Mouse (Mus musculus) cerebellum, adult 2 months (tissue): ENCODE measurements around the gene Espnl. TPM values are rescaled to one million over a fixed set of nuclear protein-coding genes. Genes with fewer than 3 reads are reported as not detected.

ENCODE experiments used
- DNase-seq, 2 experiments: peaks; one replicate each; pipeline ENCODE4 v3.0.0; 2021
- H3K27ac ChIP-seq: fragments of 200-500 bp; 2 replicates; pipeline ENCODE4 v1.5.1; 2012; ENCODE audit warnings: low read length, control low read depth, inconsistent platforms; ENCODE audit not compliant: insufficient read depth
- H3K27me3 ChIP-seq: fragments of 200-500 bp; 2 replicates; pipeline ENCODE4 v1.6.1; 2012; ENCODE audit warnings: inconsistent platforms, mild to moderate bottlenecking, low read length, moderate library complexity; ENCODE audit not compliant: control insufficient read depth, insufficient read depth
- H3K4me1 ChIP-seq: fragments of 200-500 bp; 2 replicates; pipeline ENCODE4 v1.6.1; 2011; ENCODE audit warnings: low read length; ENCODE audit not compliant: control insufficient read depth, insufficient read depth
- H3K4me3 ChIP-seq: fragments of 200-500 bp; replicated peaks from 2 replicates; pipeline ENCODE3; 2011; ENCODE audit warnings: mild to moderate bottlenecking, low read depth, low read length, control low read depth; ENCODE audit not compliant: insufficient read depth
- CTCF ChIP-seq: fragments of 200-500 bp; IDR thresholded peaks from 2 replicates; pipeline ENCODE4 v1.5.1; 2011; ENCODE audit warnings: low read depth, mild to moderate bottlenecking, control low read depth, low read length, moderate library complexity, borderline replicate concordance; ENCODE audit not compliant: insufficient read depth
- POLR2A ChIP-seq: fragments of 200-500 bp; IDR thresholded peaks from 2 replicates; pipeline ENCODE4 v1.6.1; 2011; ENCODE audit warnings: low read length, control low read depth, borderline replicate concordance; ENCODE audit not compliant: insufficient read depth
- WGBS: fragments of 180-500 bp; shearing (Covaris S2); methylation state at CpG from one replicate; pipeline ENCODE4 v1.1.7; 2018; 5-methylcytosine and 5-hydroxymethylcytosine counted together
- polyA plus RNA-seq: library from polyadenylated mRNA; depleted of rRNA; stranded (reverse); fragments of >200 nt; gene quantifications from 2 replicates; pipeline ENCODE4 v1.2.3, GENCODE M21; 2012

Gene Espnl
- polyA plus RNA-seq, 1 experiment = 0.05 TPM

- Histone ChIP-seq H3K27ac (no peak overlapping the region), H3K4me1 (no peaks in the 10 kb centered on the region; the same call in 1 of the 2 replicates), H3K4me3 (no peak overlapping the region), H3K27me3 (no peaks in the 10 kb centered on the region)
- no peak for TF ChIP-seq CTCF
- no peak for TF ChIP-seq POLR2A
- 87% methylated on average over 3 of the region's 3 CpGs for WGBS
- DNase-seq = no peak
Observed at GRCm38 (mm10) chr1:91302021-91302420, 19.9 kb upstream of the Espnl start.

GRCm38 (mm10) chr1:91304621-91305020, 17.3 kb upstream of the Espnl start:
- WGBS = 91% methylated on average over 4 of the region's 4 CpGs
- Histone ChIP-seq H3K4me3 (no peak overlapping the region), H3K27me3 (no peaks in the 10 kb centered on the region), H3K4me1 (no peaks in the 10 kb centered on the region; the same call in 1 of the 2 replicates), H3K27ac (no peak overlapping the region)
- no peak for DNase-seq
- TF ChIP-seq POLR2A (no peak), CTCF (no peak)

- H3K4me3 ChIP-seq = no peak overlapping the region
- H3K4me1 ChIP-seq = no peaks in the 10 kb centered on the region
- no peak for DNase-seq
- WGBS = 92% methylated on average over 13 of the region's 13 CpGs
- H3K27me3 ChIP-seq = no peaks in the 10 kb centered on the region
- no peak for TF ChIP-seq CTCF
- TF ChIP-seq POLR2A = no peak
- H3K27ac ChIP-seq = no peak overlapping the region
Observed at GRCm38 (mm10) chr1:91309366-91310085, 12.3 kb upstream of the Espnl start.

GRCm38 (mm10) chr1:91312273-91312672, 9.6 kb upstream of the Espnl start:
- WGBS = 92% methylated on average over 4 of the region's 4 CpGs
- no peak for DNase-seq
- H3K27ac ChIP-seq = no peak overlapping the region
- no peaks in the 10 kb centered on the region for H3K27me3 ChIP-seq
- no peak overlapping the region for H3K4me3 ChIP-seq
- TF ChIP-seq POLR2A = no peak
- TF ChIP-seq CTCF = no peak
- H3K4me1 ChIP-seq = no peaks in the 10 kb centered on the region

- DNase-seq = no peak
- Histone ChIP-seq H3K4me1 (no peaks in the 10 kb centered on the region), H3K27me3 (no peaks in the 10 kb centered on the region), H3K27ac (no peak overlapping the region), H3K4me3 (no peak overlapping the region)
- TF ChIP-seq POLR2A (no peak), CTCF (no peak)
- 60% methylated on average over 5 of the region's 5 CpGs for whole genome bisulfite sequencing
Observed at GRCm38 (mm10) chr1:91313251-91313650, 8.6 kb upstream of the Espnl start.

GRCm38 (mm10) chr1:91317656-91318055, 4.2 kb upstream of the Espnl start:
- 81% methylated on average over 6 of the region's 6 CpGs for WGBS

GRCm38 (mm10) chr1:91324646-91325045, 2.8 kb downstream of the Espnl start:
- no peak for TF ChIP-seq CTCF
- no peak for TF ChIP-seq POLR2A
- H3K4me1 ChIP-seq = peaks cover 17% of the 10 kb centered on the region
- H3K27ac ChIP-seq = no peak overlapping the region
- 75% methylated on average over 2 of the region's 2 CpGs for WGBS
- no peak for DNase-seq
- no peak overlapping the region for H3K4me3 ChIP-seq
- no peaks in the 10 kb centered on the region for H3K27me3 ChIP-seq

More at GRCm38 (mm10) chr1:91317656-91318055, 4.2 kb upstream of the Espnl start:
- Histone ChIP-seq H3K27ac (no peak overlapping the region), H3K27me3 (no peaks in the 10 kb centered on the region), H3K4me1 (peaks cover 19% of the 10 kb centered on the region), H3K4me3 (no peak overlapping the region)
- DNase-seq = no peak
- TF ChIP-seq CTCF (no peak), POLR2A (no peak)

- WGBS = 75% methylated on average over 4 of the region's 4 CpGs
- no peak overlapping the region for H3K27ac ChIP-seq
Observed at GRCm38 (mm10) chr1:91325488-91326042, 3.7 kb downstream of the Espnl start.

More at GRCm38 (mm10) chr1:91325488-91326042, 3.7 kb downstream of the Espnl start:
- H3K27me3 ChIP-seq = no peaks in the 10 kb centered on the region
- TF ChIP-seq POLR2A (no peak), CTCF (no peak)
- H3K4me3 ChIP-seq = no peak overlapping the region
- no peak for DNase-seq
- peaks cover 17% of the 10 kb centered on the region for H3K4me1 ChIP-seq
